Mouse (Mus musculus) liver, embryonic 15.5 days (tissue): ENCODE measurements around the gene Reg2. TPM values are rescaled to one million over a fixed set of nuclear protein-coding genes. Genes with fewer than 3 reads are reported as not detected.
"Not testable (repeated sequence)": the region's sequence is repeated elsewhere in the genome, so short reads cannot be mapped to it uniquely, and the experiment has no call there.

Source experiments
- ATAC-seq: fragments of 200-750 bp; cut with Nextera tagmentation; 2 replicates; pipeline ENCODE4 v1.8.0; 2017; ENCODE audit warnings: moderate number of reproducible peaks, mild to moderate bottlenecking, moderate library complexity; ENCODE audit not compliant: insufficient read depth
- H3K27ac ChIP-seq: fragments of 300-500 bp; sonication (generic); replicated peaks from 2 replicates; pipeline ENCODE4 v1.5.1; 2015; ENCODE audit warnings: mild to moderate bottlenecking, inconsistent platforms
- H3K27me3 ChIP-seq: fragments of 300-500 bp; sonication (generic); 2 replicates; pipeline ENCODE4 v1.6.1; 2015; ENCODE audit warnings: mild to moderate bottlenecking, inconsistent platforms
- H3K36me3 ChIP-seq: fragments of 300-500 bp; sonication (generic); replicated peaks from 2 replicates; pipeline ENCODE4 v1.6.1; 2015; ENCODE audit warnings: moderate library complexity, mild to moderate bottlenecking, inconsistent platforms
- H3K4me1 ChIP-seq: fragments of 300-500 bp; sonication (generic); replicated peaks from 2 replicates; pipeline ENCODE4 v1.6.1; 2015; ENCODE audit warnings: inconsistent platforms
- H3K4me2 ChIP-seq: fragments of 300-500 bp; sonication (generic); 2 replicates; pipeline ENCODE4 v1.6.1; 2015; ENCODE audit warnings: moderate library complexity, mild to moderate bottlenecking, inconsistent platforms
- H3K4me3 ChIP-seq: fragments of 300-500 bp; sonication (generic); replicated peaks from 2 replicates; pipeline ENCODE4 v1.5.1; 2015; ENCODE audit warnings: mild to moderate bottlenecking, inconsistent platforms
- H3K9ac ChIP-seq: fragments of 300-500 bp; sonication (generic); 2 replicates; pipeline ENCODE4 v1.6.1; 2015; ENCODE audit warnings: moderate library complexity, mild to moderate bottlenecking, inconsistent platforms
- H3K9me3 ChIP-seq: fragments of 300-500 bp; sonication (generic); replicated peaks from 2 replicates; pipeline ENCODE4 v1.6.1; 2016; ENCODE audit warnings: inconsistent platforms
- WGBS: fragments of 180-500 bp; shearing (Covaris S2); methylation state at CpG from one replicate; pipeline ENCODE4 v1.1.7; 2015; ENCODE audit warnings: mixed read lengths; ENCODE audit not compliant: insufficient replicate concordance; 5-methylcytosine and 5-hydroxymethylcytosine counted together
- polyA plus RNA-seq: library from polyadenylated mRNA; unstranded; fragments of >200 nt; fragmentation: Nextera tagmentation; extraction: Ambion mirVana; gene quantifications from 2 replicates; pipeline ENCODE4 v1.2.1, GENCODE M21; 2015

The Reg2 gene
- not detected in 2 replicates for polyA plus RNA-seq

- H3K4me1 ChIP-seq, ATAC-seq, H3K36me3 ChIP-seq, H3K4me2 ChIP-seq, H3K27ac ChIP-seq, H3K9me3 ChIP-seq, H3K9ac ChIP-seq, H3K4me3 ChIP-seq, H3K27me3 ChIP-seq: not testable (repeated sequence)
- 86% methylated on average over 4 of the region's 17 CpGs for WGBS
Measured at GRCm38 (mm10) chr6:78395323-78395722, at the start of gene Reg2. TSS of gene Reg2 (plus strand) at chr6:78395623.

GRCm38 (mm10) chr6:78361971-78362563, 33.4 kb upstream of the Reg2 start:
- 36% methylated on average over 2 of the region's 2 CpGs for WGBS
- Histone ChIP-seq H3K4me3 (no peak overlapping the region), H3K36me3 (no peaks in the 10 kb centered on the region), H3K4me2 (no peak overlapping the region), H3K9me3 (no peaks in the 10 kb centered on the region), H3K27me3 (no peaks in the 10 kb centered on the region), H3K9ac (no peak overlapping the region), H3K27ac (no peak overlapping the region), H3K4me1 (no peaks in the 10 kb centered on the region)
- ATAC-seq, result no peak

- Histone ChIP-seq H3K27ac (no peak within 1 kb of the TSS), H3K27me3 (no peaks in the 10 kb centered on the region), H3K4me3 (no peak within 1 kb of the TSS), H3K4me2 (no peak within 1 kb of the TSS), H3K36me3 (no peaks in the 10 kb centered on the region), H3K4me1 (no peaks in the 10 kb centered on the region), H3K9me3 (no peaks in the 10 kb centered on the region), H3K9ac (no peak within 1 kb of the TSS)
- 74% methylated on average over 2 of the region's 2 CpGs for WGBS
- no peak for ATAC-seq
Measured at GRCm38 (mm10) chr6:78370357-78370756, 25.1 kb upstream of the Reg2 start, which contains the start of gene Reg3b. TSS of gene Reg3b (plus strand) at chr6:78370657.

- Histone ChIP-seq H3K27ac (no peak within 1 kb of the TSS), H3K9me3 (no peaks in the 10 kb centered on the region), H3K4me3 (no peak within 1 kb of the TSS), H3K27me3 (no peaks in the 10 kb centered on the region), H3K4me2 (no peak within 1 kb of the TSS), H3K4me1 (no peaks in the 10 kb centered on the region), H3K36me3 (no peaks in the 10 kb centered on the region), H3K9ac (no peak within 1 kb of the TSS)
- no peak for ATAC-seq
- 46% methylated on average over 2 of the region's 2 CpGs for WGBS
Measured at GRCm38 (mm10) chr6:78378765-78379164, 16.7 kb upstream of the Reg2 start, which contains the start of gene Reg3d. TSS of gene Reg3d (minus strand) at chr6:78378865.

- no peak for ATAC-seq
- Histone ChIP-seq H3K4me1 (no peaks in the 10 kb centered on the region), H3K9ac (no peak within 1 kb of the TSS), H3K4me3 (no peak within 1 kb of the TSS), H3K4me2 (no peak within 1 kb of the TSS), H3K27me3 (no peaks in the 10 kb centered on the region), H3K36me3 (no peaks in the 10 kb centered on the region), H3K27ac (no peak within 1 kb of the TSS), H3K9me3 (no peaks in the 10 kb centered on the region)
Measured at GRCm38 (mm10) chr6:78380409-78380808, 15.0 kb upstream of the Reg2 start, which contains the start of gene Reg3a. TSS of gene Reg3a (plus strand) at chr6:78380709.

GRCm38 (mm10) chr6:78385609-78386008, 9.8 kb upstream of the Reg2 start:
- Histone ChIP-seq H3K9ac (no peak overlapping the region), H3K27me3 (no peaks in the 10 kb centered on the region), H3K4me3 (no peak overlapping the region), H3K27ac (no peak overlapping the region), H3K9me3 (no peaks in the 10 kb centered on the region), H3K4me2 (no peak overlapping the region), H3K4me1 (no peaks in the 10 kb centered on the region), H3K36me3 (no peaks in the 10 kb centered on the region)
- no peak for ATAC-seq
- 61% methylated on average over 3 of the region's 3 CpGs for WGBS

GRCm38 (mm10) chr6:78422411-78422810, 27.0 kb downstream of the Reg2 start, which contains the start of gene Reg1:
TSS of gene Reg1 (plus strand) at chr6:78422711.
- not testable (repeated sequence) for H3K4me1 ChIP-seq, ATAC-seq, H3K4me3 ChIP-seq, H3K4me2 ChIP-seq, H3K36me3 ChIP-seq, H3K27ac ChIP-seq, H3K27me3 ChIP-seq, H3K9ac ChIP-seq, H3K9me3 ChIP-seq

GRCm38 (mm10) chr6:78425497-78425896, 30.1 kb downstream of the Reg2 start:
- Histone ChIP-seq H3K27me3 (no peaks in the 10 kb centered on the region), H3K4me1 (no peaks in the 10 kb centered on the region), H3K27ac (no peak overlapping the region), H3K9me3 (no peaks in the 10 kb centered on the region), H3K4me2 (no peak overlapping the region), H3K9ac (no peak overlapping the region), H3K4me3 (no peak overlapping the region), H3K36me3 (no peaks in the 10 kb centered on the region)
- ATAC-seq, result no peak
- 72% methylated on average over 3 of the region's 3 CpGs for WGBS

- no peaks in the 10 kb centered on the region for H3K4me1 ChIP-seq
- no peaks in the 10 kb centered on the region for H3K27me3 ChIP-seq
- ATAC-seq, result no peak
- WGBS, result 35% methylated on average over 1 of the region's 1 CpGs
- no peak overlapping the region for H3K4me2 ChIP-seq
- no peaks in the 10 kb centered on the region for H3K9me3 ChIP-seq
- no peak overlapping the region for H3K27ac ChIP-seq
- no peaks in the 10 kb centered on the region for H3K36me3 ChIP-seq
- no peak overlapping the region for H3K4me3 ChIP-seq
- no peak overlapping the region for H3K9ac ChIP-seq
Measured at GRCm38 (mm10) chr6:78447202-78447601, 51.8 kb downstream of the Reg2 start.

GRCm38 (mm10) chr6:78448409-78448808, 53.0 kb downstream of the Reg2 start:
- Histone ChIP-seq H3K4me1 (no peaks in the 10 kb centered on the region), H3K9me3 (no peaks in the 10 kb centered on the region), H3K4me2 (no peak overlapping the region), H3K27me3 (no peaks in the 10 kb centered on the region), H3K9ac (no peak overlapping the region), H3K27ac (no peak overlapping the region), H3K4me3 (no peak overlapping the region), H3K36me3 (no peaks in the 10 kb centered on the region)
- no peak for ATAC-seq

- H3K4me3 ChIP-seq, result no peak overlapping the region
- no peak overlapping the region for H3K4me2 ChIP-seq
- no peak overlapping the region for H3K9ac ChIP-seq
- H3K4me1 ChIP-seq, result no peaks in the 10 kb centered on the region
- ATAC-seq, result no peak
- WGBS, result 76% methylated on average over 2 of the region's 2 CpGs
- no peaks in the 10 kb centered on the region for H3K27me3 ChIP-seq
- H3K36me3 ChIP-seq, result no peaks in the 10 kb centered on the region
- H3K9me3 ChIP-seq, result no peaks in the 10 kb centered on the region
- H3K27ac ChIP-seq, result no peak overlapping the region
Measured at GRCm38 (mm10) chr6:78452804-78453203, 57.4 kb downstream of the Reg2 start.
